Mouse (Mus musculus) olfactory bulb, adult 2 months (tissue): ENCODE data around the gene Xbp1.

Experiments used
- CTCF ChIP-seq: fragments of 200-500 bp; IDR thresholded peaks from 2 replicates; pipeline ENCODE4 v1.5.1; 2012; ENCODE audit warnings: low read depth, mild to moderate bottlenecking, low read length, moderate library complexity; ENCODE audit not compliant: insufficient read depth
- POLR2A ChIP-seq: fragments of 200-500 bp; IDR thresholded peaks from 2 replicates; pipeline ENCODE4 v1.6.1; 2012; ENCODE audit warnings: mild to moderate bottlenecking, low read depth, low read length, moderate library complexity; ENCODE audit not compliant: insufficient read depth

DNA sequence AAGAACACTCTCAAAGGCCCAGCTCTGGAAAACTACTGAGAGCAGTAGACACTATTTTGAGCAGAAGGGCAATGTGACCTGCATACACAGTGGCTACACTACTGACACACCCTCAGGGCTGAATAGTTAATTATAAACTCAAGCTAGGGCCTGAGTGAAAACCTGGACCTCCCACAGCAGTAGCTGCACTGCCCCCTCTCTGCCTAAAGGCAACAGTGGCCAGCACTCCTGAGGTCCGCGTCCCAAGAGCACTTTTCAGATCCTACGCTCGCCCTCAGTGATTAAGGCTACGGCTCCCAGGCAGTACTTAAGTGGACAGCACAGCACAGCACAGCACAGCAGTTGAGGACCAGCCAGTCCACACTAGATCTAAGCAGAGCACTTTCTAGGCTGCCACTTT lies 12.6 kb downstream of the Xbp1 start:
- no peak for TF ChIP-seq POLR2A
- TF ChIP-seq CTCF = no peak
